11 mouse cellular contexts compared by ENCODE assay signal in the genomic region with DNA sequence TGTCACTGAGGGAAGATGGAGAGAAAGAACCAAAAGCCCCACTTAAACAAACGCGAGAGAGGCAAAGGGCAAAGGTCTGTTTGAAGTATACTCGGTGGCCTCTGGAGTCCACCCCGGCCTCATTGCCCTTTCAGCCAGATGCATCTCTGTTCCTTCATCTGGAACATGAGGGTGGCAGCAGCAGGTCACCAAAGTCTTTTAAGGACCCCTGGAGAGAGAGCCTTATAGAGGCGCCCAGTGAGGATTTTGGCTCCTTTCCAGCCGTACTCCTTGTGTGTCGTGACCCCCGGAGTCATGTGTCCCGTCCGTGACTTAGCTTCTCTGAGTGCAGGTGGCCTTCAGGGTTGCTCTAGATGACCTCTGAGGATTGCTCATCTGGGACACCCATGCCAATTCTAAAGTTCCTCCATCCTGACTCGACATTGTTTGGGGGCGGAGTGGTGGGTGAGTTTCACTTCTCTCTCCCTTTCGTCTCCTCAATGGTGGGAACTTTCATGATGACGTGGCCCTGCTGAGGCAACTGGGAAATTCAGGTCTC. TPM values are rescaled to one million over a fixed set of nuclear protein-coding genes. Genes with fewer than 3 reads are reported as not detected.
DNase-seq lines count a peak whose midpoint lies in the region; ATAC-seq and TF ChIP-seq lines count a peak whose summit lies in the region.
"Had no signal": no experiment of that assay in that cellular context is flagged by ENCODE, and none has a peak within 500 bp of the region (broad histone marks: within the 10 kb centered on the region; RNA-seq: fewer than 3 reads in every experiment).

No protein-coding gene starts in this region.

- no peaks in the 10 kb centered on the region for H3K9me3 ChIP-seq in liver, embryonic 12.5 days (replicated peaks)
- no peaks in the 10 kb centered on the region for H3K9me3 ChIP-seq in stomach, postnatal 0 days (ENCODE audit: control insufficient read depth, low read length)
- H3K9me3 ChIP-seq: embryonic facial prominence, embryonic 15.5 days had no signal

- peak; percentile 50 for DNase-seq in liver, adult 2 months (ENCODE audit: extremely low read depth, low read depth, low spot score)
- peak; percentile 4 for DNase-seq in adrenal gland, postnatal 25 days
- peak; percentile 41 for DNase-seq in kidney, adult 18-20 months
- no peak for DNase-seq in gastrocnemius, adult 18-20 months (ENCODE audit: low spot score)
- no peak for DNase-seq in stomach, postnatal 0 days (ENCODE audit: low spot score)
- DNase-seq: cerebellum, postnatal 36 days; right cerebral cortex, postnatal 4 days had no signal

- TF ChIP-seq CTCF in liver, adult 2 months (IDR thresholded peaks at IDR 0.05; ENCODE audit: low read depth, low read length), result no peak
- no peak for TF ChIP-seq CTCF in stomach, postnatal 0 days (IDR thresholded peaks at IDR 0.05; ENCODE audit: low read depth)

- H3K4me1 ChIP-seq in liver, adult 2 months (ENCODE audit: control insufficient read depth, insufficient read depth, low read length), result peaks cover 3% of the 10 kb centered on the region; the same call in 1 of the 2 replicates
- peaks cover 4% of the 10 kb centered on the region; the same call in 1 of the 2 replicates for H3K4me1 ChIP-seq in liver, embryonic 12.5 days
- H3K4me1 ChIP-seq in stomach, postnatal 0 days (replicated peaks; ENCODE audit: control insufficient read depth, insufficient read depth), result no peaks in the 10 kb centered on the region
- H3K4me1 ChIP-seq: embryonic facial prominence, embryonic 15.5 days had no signal

- TF ChIP-seq POLR2A in liver, adult 2 months (IDR thresholded peaks at IDR 0.05; ENCODE audit: extremely low read depth, insufficient read depth, low read length), result no peak

- no peak overlapping the region for H3K9ac ChIP-seq in liver, adult 2 months (ENCODE audit: low read depth, low read length)
- no peak overlapping the region for H3K9ac ChIP-seq in liver, embryonic 12.5 days
- H3K9ac ChIP-seq in stomach, postnatal 0 days (ENCODE audit: low read length), result no peak overlapping the region
- H3K9ac ChIP-seq: embryonic facial prominence, embryonic 15.5 days had no signal

- TF ChIP-seq EP300 in stomach, postnatal 0 days (optimal IDR thresholded peaks at IDR 0.05), result no peak

- no peak overlapping the region for H3K27ac ChIP-seq in liver, adult 2 months (replicated peaks; ENCODE audit: insufficient read depth, low read depth, low read length)
- H3K27ac ChIP-seq in liver, embryonic 12.5 days, result no peak overlapping the region
- H3K27ac ChIP-seq in stomach, postnatal 0 days (replicated peaks), result no peak overlapping the region
- H3K27ac ChIP-seq: embryonic facial prominence, embryonic 15.5 days; macrophage had no signal

- ATAC-seq in liver, embryonic 12.5 days, result no peak
- peak; percentile 77 for ATAC-seq in megakaryocyte progenitor cell, adult 5-6 weeks (replicated peaks; ENCODE audit: poor library complexity)
- ATAC-seq in stomach, postnatal 0 days (ENCODE audit: low FRiP score, low TSS enrichment), result no peak

- 35% methylated on average over 14 of the region's 14 CpGs for WGBS in liver, adult 2 months
- 63% methylated on average over 14 of the region's 14 CpGs for WGBS in liver, embryonic 12.5 days (ENCODE audit: insufficient replicate concordance)
- 42% methylated on average over 14 of the region's 14 CpGs for WGBS in stomach, postnatal 0 days

- no peak overlapping the region for H3K4me2 ChIP-seq in liver, embryonic 12.5 days
- no peak overlapping the region for H3K4me2 ChIP-seq in stomach, postnatal 0 days (replicated peaks; ENCODE audit: low read depth)
- H3K4me2 ChIP-seq: embryonic facial prominence, embryonic 15.5 days had no signal

- H3K36me3 ChIP-seq in liver, adult 2 months (ENCODE audit: control insufficient read depth, insufficient read depth, low read length), result no peaks in the 10 kb centered on the region
- no peaks in the 10 kb centered on the region for H3K36me3 ChIP-seq in liver, embryonic 12.5 days
- H3K36me3 ChIP-seq in stomach, postnatal 0 days (ENCODE audit: control insufficient read depth, insufficient read depth, low read length), result no peaks in the 10 kb centered on the region
- H3K36me3 ChIP-seq: embryonic facial prominence, embryonic 15.5 days had no signal

- H3K79me2 ChIP-seq in liver, adult 2 months (ENCODE audit: control insufficient read depth, insufficient read depth, low read length), result no peaks in the 10 kb centered on the region

- no peaks in the 10 kb centered on the region for H3K27me3 ChIP-seq in liver, adult 2 months (ENCODE audit: control insufficient read depth, insufficient read depth, low read length)
- H3K27me3 ChIP-seq in liver, embryonic 12.5 days (replicated peaks), result peaks cover 6% of the 10 kb centered on the region; the same call in 1 of the 2 replicates
- H3K27me3 ChIP-seq in stomach, postnatal 0 days (ENCODE audit: control insufficient read depth, insufficient read depth, low read length), result no peaks in the 10 kb centered on the region
- H3K27me3 ChIP-seq: embryonic facial prominence, embryonic 15.5 days had no signal

- H3K4me3 ChIP-seq in liver, adult 2 months (ENCODE audit: insufficient read depth, low read depth, low read length), result no peak overlapping the region
- H3K4me3 ChIP-seq in liver, embryonic 12.5 days, result no peak overlapping the region
- H3K4me3 ChIP-seq in stomach, postnatal 0 days (ENCODE audit: low read depth, low read length), result no peak overlapping the region
- H3K4me3 ChIP-seq: embryonic facial prominence, embryonic 15.5 days had no signal

RNA-seq across cellular contexts. Expression of a gene that starts 15.8 kb away (rescaled TPM):
- 2.2 and 2.4 TPM in 2 replicates for total RNA-seq in liver, adult 2 months (2014; rRNA removed)
- polyA plus RNA-seq in liver, adult 2 months (2012; rRNA removed), result 13.7 and 14.9 TPM in 2 replicates
- polyA plus RNA-seq in liver, embryonic 12.5 days (2016; fragmentation: Nextera tagmentation; extraction: Ambion mirVana), result 2.2 and 2.5 TPM in 2 replicates
- 0.24 TPM in 1 of 2 replicates, not detected in the other for total RNA-seq in adrenal gland, postnatal 25 days (2021)
- not detected in 2 replicates for total RNA-seq in megakaryocyte progenitor cell, adult 5-6 weeks (2015)
- not detected in 2 replicates for total RNA-seq in megakaryocyte progenitor cell, adult 5-6 weeks (2017)
- not detected for total RNA-seq in gastrocnemius, adult 18-20 months (2021)
- 4.8 and 5.0 TPM in 2 replicates for polyA plus RNA-seq in stomach, postnatal 0 days (2015; fragmentation: Nextera tagmentation; extraction: Ambion mirVana)
- polyA plus RNA-seq: embryonic facial prominence, embryonic 15.5 days; macrophage had no signal

Comparison
In these comparisons a context has a peak if more than half of its experiments do, and no peak if none do; other contexts are left out.
1. DNase-seq: peak in liver, adult 2 months (single experiment), adrenal gland, postnatal 25 days (single experiment) and kidney, adult 18-20 months (single experiment); none in gastrocnemius, adult 18-20 months (single experiment) and stomach, postnatal 0 days (single experiment).